Mouse (Mus musculus): ENCODE data around the gene Tom1l2.

The Tom1l2 gene

GRCm38 (mm10) chr11:60346537-60346936 is 6.2 kb downstream of the Tom1l2 start:
- DNase-seq (ENCODE audit: low read depth, low spot score) = no peak

- DNase-seq (ENCODE audit: low read depth, low spot score) = no peak
Measured at GRCm38 (mm10) chr11:60345868-60346267, 6.8 kb downstream of the Tom1l2 start.

GRCm38 (mm10) chr11:60339361-60339760 is 13.3 kb downstream of the Tom1l2 start:
- DNase-seq (ENCODE audit: low read depth, low spot score) = peak; percentile 28

GRCm38 (mm10) chr11:60338291-60338690 is 14.4 kb downstream of the Tom1l2 start:
- peak; percentile 65 for DNase-seq (ENCODE audit: low read depth, low spot score)

GRCm38 (mm10) chr11:60335771-60336170 is 16.9 kb downstream of the Tom1l2 start:
- no peak for DNase-seq (ENCODE audit: low read depth, low spot score)

GRCm38 (mm10) chr11:60334124-60334523 is 18.6 kb downstream of the Tom1l2 start:
- DNase-seq (ENCODE audit: low read depth, low spot score) = no peak

GRCm38 (mm10) chr11:60333461-60333860 is 19.2 kb downstream of the Tom1l2 start:
- no peak for DNase-seq (ENCODE audit: low read depth, low spot score)

- DNase-seq (ENCODE audit: low read depth, low spot score) = no peak
Measured at GRCm38 (mm10) chr11:60330551-60330950, 22.2 kb downstream of the Tom1l2 start.

GRCm38 (mm10) chr11:60323731-60324130 is 29.0 kb downstream of the Tom1l2 start:
- DNase-seq (ENCODE audit: low read depth, low spot score) = no peak

GRCm38 (mm10) chr11:60321438-60321837 is 31.3 kb downstream of the Tom1l2 start:
- DNase-seq (ENCODE audit: low read depth, low spot score) = no peak

- no peak for DNase-seq (ENCODE audit: low read depth, low spot score)
Measured at GRCm38 (mm10) chr11:60320426-60321037, 32.2 kb downstream of the Tom1l2 start.

- DNase-seq (ENCODE audit: low read depth, low spot score) = no peak
Measured at GRCm38 (mm10) chr11:60319257-60320066, 33.2 kb downstream of the Tom1l2 start.

- DNase-seq (ENCODE audit: low read depth, low spot score) = no peak
Measured at GRCm38 (mm10) chr11:60318716-60319115, 34.0 kb downstream of the Tom1l2 start.

- DNase-seq (ENCODE audit: low read depth, low spot score) = no peak
Measured at GRCm38 (mm10) chr11:60317376-60318102, 35.2 kb downstream of the Tom1l2 start.

- no peak for DNase-seq (ENCODE audit: low read depth, low spot score)
Measured at GRCm38 (mm10) chr11:60316883-60317282, 35.8 kb downstream of the Tom1l2 start.

GRCm38 (mm10) chr11:60316250-60316649 is 36.5 kb downstream of the Tom1l2 start:
- no peak for DNase-seq (ENCODE audit: low read depth, low spot score)

GRCm38 (mm10) chr11:60311025-60311854 is 41.5 kb downstream of the Tom1l2 start:
- no peak for DNase-seq (ENCODE audit: low read depth, low spot score)

GRCm38 (mm10) chr11:60309875-60310274 is 42.8 kb downstream of the Tom1l2 start:
- no peak for DNase-seq (ENCODE audit: low read depth, low spot score)

GRCm38 (mm10) chr11:60308506-60309116 is 44.1 kb downstream of the Tom1l2 start:
- no peak for DNase-seq (ENCODE audit: low read depth, low spot score)

- DNase-seq (ENCODE audit: low read depth, low spot score) = no peak
Measured at GRCm38 (mm10) chr11:60308061-60308460, 44.6 kb downstream of the Tom1l2 start.

GRCm38 (mm10) chr11:60307375-60307825 is 45.3 kb downstream of the Tom1l2 start:
- peak; percentile 47 for DNase-seq (ENCODE audit: low read depth, low spot score)

Measured in WW6 (cell line).